Mouse (Mus musculus): Measurements from ENCODE around the gene Olfr1356. TPM values are rescaled to one million over a fixed set of nuclear protein-coding genes. Genes with fewer than 3 reads are reported as not detected.
"Not testable (repeated sequence)": the region's sequence is repeated elsewhere in the genome, so short reads cannot be mapped to it uniquely, and the experiment has no call there.

Gene Olfr1356
- not detected for total RNA-seq (2021)
- long read RNA-seq, experiment 1, result 0 reads
- long read RNA-seq, experiment 2, result 0 reads

DNA sequence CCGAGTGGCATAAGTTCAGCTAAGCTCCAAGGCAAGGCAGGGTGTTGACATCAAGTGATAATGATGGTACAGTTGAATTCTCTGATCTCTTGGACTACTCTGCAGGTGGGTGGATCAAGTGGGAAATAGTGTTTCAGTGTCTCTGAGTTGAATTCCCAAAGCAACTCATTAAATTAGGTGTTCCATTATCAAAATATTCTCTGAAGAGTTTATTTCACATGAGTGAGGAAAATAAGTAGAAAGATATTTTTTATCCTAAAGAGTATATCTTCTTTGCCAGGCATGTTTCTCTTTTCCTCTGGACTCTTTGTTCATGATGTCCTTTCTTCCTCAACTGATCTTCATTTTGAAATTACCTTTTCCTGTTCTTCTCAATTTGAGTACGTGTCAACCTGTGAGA, at the start of gene Olfr1356:
TSS of gene Olfr1356 (minus strand) at position 101 of the 400 bp plus-strand sequence.
- no peak for DNase-seq
- intact Hi-C loops (cut with DNase I; ENCODE audit: low total_unique reads), result no loop called here

- intact Hi-C loops (cut with DNase I; ENCODE audit: low total_unique reads), result no loop called here
- no peak for DNase-seq
Observed at GRCm38 (mm10) chr10:78875240-78875639, 23.3 kb upstream of the Olfr1356 start, which contains the start of gene Olfr1355. Gene Olfr1355, plus strand, starts transcription at chr10:78875540.

DNA sequence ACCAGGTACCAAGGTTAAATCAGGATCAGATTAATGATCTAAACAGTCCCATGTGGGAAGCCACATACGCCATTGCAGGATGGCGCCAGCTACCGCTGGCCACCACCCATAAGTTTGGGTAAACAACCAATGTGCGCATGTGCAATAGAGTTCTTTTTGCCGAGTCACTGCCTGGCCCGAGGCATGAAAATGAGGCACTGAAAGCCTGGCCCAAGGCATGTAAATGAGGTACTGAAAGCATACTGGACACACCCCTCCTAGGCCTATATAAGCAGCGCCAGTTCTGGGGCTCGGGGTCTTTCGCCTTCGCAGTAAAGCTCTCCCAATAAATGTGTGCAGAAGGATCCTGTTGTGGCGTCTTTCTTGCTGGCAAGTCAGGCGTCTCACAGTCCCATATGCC, 11.5 kb downstream of the Olfr1356 start:
- intact Hi-C loops (cut with DNase I; ENCODE audit: low total_unique reads); DNase-seq: not testable (repeated sequence)

GRCm38 (mm10) chr10:78812358-78813060, 39.5 kb downstream of the Olfr1356 start:
- intact Hi-C loops (cut with DNase I; ENCODE audit: low total_unique reads), result no loop called here
- DNase-seq, result no peak

DNA sequence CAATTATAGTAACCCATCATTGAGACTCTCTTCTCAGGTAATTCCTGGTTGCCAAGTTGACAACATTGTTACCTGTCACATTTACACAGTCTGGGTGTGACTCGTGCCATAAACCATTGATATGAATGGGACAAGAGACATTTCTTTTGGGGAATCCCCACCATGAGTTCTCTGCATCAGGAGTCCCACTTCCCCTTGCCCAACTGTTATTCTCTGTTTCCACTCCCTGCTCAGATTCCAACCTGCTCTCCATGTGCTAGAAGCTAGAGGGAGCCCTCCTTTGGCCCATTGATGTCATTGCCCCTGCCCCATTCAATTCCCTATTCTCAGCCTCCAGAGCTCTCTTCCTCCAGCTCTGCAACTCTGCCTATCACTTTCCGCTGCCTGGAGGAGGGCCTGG, 50.5 kb downstream of the Olfr1356 start:
- no peak for DNase-seq
- intact Hi-C loops (cut with DNase I; ENCODE audit: low total_unique reads), result no loop called here

Other genes with a start within 250 kb of the Olfr1356 start
- not detected for gene Olfr1357, start 234.1 kb downstream of the Olfr1356 start, total RNA-seq (2021)
- not detected for gene Casp14, start 133.9 kb downstream of the Olfr1356 start, total RNA-seq (2021)
- gene Ccdc105, start 99.1 kb downstream of the Olfr1356 start, total RNA-seq (2021), result not detected
- gene Slc1a6, start 71.7 kb downstream of the Olfr1356 start, total RNA-seq (2021), result under 1 TPM in 1 of 2 experiments, not detected in 1; 0.14 TPM
- not detected for gene Olfr1355, start 23.4 kb upstream of the Olfr1356 start, total RNA-seq (2021)
- gene Olfr1354, start 61.0 kb upstream of the Olfr1356 start, total RNA-seq (2021), result not detected
- not detected for gene Olfr8, start 98.5 kb upstream of the Olfr1356 start, total RNA-seq (2021)
- gene Olfr1353, start 111.1 kb upstream of the Olfr1356 start, total RNA-seq (2021), result not detected
- gene Olfr1352, start 128.9 kb upstream of the Olfr1356 start, total RNA-seq (2021), result not detected
- gene Olfr1351, start 160.3 kb upstream of the Olfr1356 start, total RNA-seq (2021), result not detected
- gene Olfr57, start 176.6 kb upstream of the Olfr1356 start, total RNA-seq (2021), result not detected
- gene 2610008E11Rik, start 245.4 kb upstream of the Olfr1356 start, total RNA-seq (2021), result 10 to 100 TPM in 1 of 2 experiments, 1 to 10 TPM in 1; 9.6 to 10.5 TPM

All from gastrocnemius, postnatal 14 days (tissue).